Mouse (Mus musculus): ENCODE data around the gene Fgf15.

DNA sequence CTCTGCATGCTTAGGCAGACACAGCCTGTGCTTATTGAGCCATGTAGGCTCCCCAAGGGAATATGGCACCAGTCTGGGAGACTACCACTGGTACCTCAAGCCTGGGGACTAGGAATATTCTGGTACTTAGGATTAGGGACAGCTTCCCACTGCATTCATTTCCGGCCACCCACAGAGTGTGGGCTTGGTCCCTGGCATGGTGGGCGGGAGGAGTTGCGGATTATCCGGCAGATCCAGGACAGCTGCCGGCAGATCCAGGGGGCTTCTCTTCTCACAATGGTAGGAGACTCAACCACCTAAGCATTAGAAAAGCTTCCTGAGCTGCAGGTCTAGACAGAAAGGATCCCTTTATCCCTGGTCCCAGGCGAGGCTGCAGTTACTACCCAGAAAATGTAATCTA lies 2.2 kb downstream of the Fgf15 start:
- TF ChIP-seq POLR2A (IDR thresholded peaks at IDR 0.05; ENCODE audit: control insufficient read depth, low read depth, low read length) (no peak), CTCF (IDR thresholded peaks at IDR 0.05; ENCODE audit: control insufficient read depth, insufficient read depth, insufficient replicate concordance, low read depth, low read length) (no peak)
